In the genomic region with DNA sequence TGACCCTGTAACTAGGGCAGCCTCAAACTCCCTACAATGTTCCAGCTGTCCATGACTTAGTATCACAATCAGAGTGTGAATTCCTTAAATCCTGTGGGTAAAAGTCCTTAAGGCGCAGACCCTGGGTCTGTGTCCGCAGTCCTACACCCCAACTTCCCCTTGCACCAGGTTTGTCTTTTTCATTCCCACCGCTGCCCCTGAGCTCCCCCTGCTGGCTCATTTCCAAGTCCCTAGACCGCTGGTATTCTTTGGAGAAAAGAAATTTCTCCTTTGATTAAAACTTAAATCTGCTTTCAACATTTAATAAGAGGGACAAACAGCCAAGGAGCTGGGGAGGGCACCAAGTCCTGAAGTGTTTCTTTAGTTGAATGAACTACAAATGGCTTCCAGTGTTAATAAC, we compare ENCODE assay signal across 8 mouse cellular contexts. TPM values are rescaled to one million over a fixed set of nuclear protein-coding genes. Genes with fewer than 3 reads are reported as not detected.
DNase-seq lines count a peak whose midpoint lies in the region; ATAC-seq and TF ChIP-seq lines count a peak whose summit lies in the region.
"Had no signal": no experiment of that assay in that cellular context is flagged by ENCODE, and none has a peak within 500 bp of the region (broad histone marks: within the 10 kb centered on the region; RNA-seq: fewer than 3 reads in every experiment).

No protein-coding gene starts in this region.

- ATAC-seq in liver, embryonic 14.5 days (ENCODE audit: insufficient read depth): no peak
- ATAC-seq in liver, embryonic 12.5 days: no peak
- ATAC-seq in hindbrain, postnatal 0 days: no peak
- no peak for ATAC-seq in monocyte, adult 5-6 weeks (replicated peaks; ENCODE audit: insufficient number of reproducible peaks, low FRiP score, low TSS enrichment, poor library complexity, severe bottlenecking)

- no peaks in the 10 kb centered on the region for H3K9me3 ChIP-seq in liver, embryonic 14.5 days (ENCODE audit: control insufficient read depth, low read length)
- H3K9me3 ChIP-seq in liver, embryonic 12.5 days (replicated peaks): no peaks in the 10 kb centered on the region
- no peaks in the 10 kb centered on the region for H3K9me3 ChIP-seq in hindbrain, postnatal 0 days (ENCODE audit: low read length)

- peak; percentile 51 for TF ChIP-seq CTCF in liver, embryonic 14.5 days (IDR thresholded peaks at IDR 0.05; ENCODE audit: low read depth)
- TF ChIP-seq CTCF in hindbrain, postnatal 0 days (IDR thresholded peaks at IDR 0.05; ENCODE audit: low read depth): peak; percentile 46

- no peak overlapping the region for H3K9ac ChIP-seq in liver, embryonic 14.5 days (replicated peaks)
- no peak overlapping the region for H3K9ac ChIP-seq in liver, embryonic 12.5 days
- H3K9ac ChIP-seq in hindbrain, postnatal 0 days (replicated peaks; ENCODE audit: low read length): no peak overlapping the region

- TF ChIP-seq EP300 in liver, embryonic 14.5 days (IDR thresholded peaks at IDR 0.05; ENCODE audit: low read depth): no peak

- no peaks in the 10 kb centered on the region for H3K27me3 ChIP-seq in liver, embryonic 14.5 days (ENCODE audit: control insufficient read depth, insufficient read depth, low read length)
- 0 out of 2 replicates have a peak, but pooled peaks cover 4% of the 10 kb centered on the region for H3K27me3 ChIP-seq in liver, embryonic 12.5 days (replicated peaks)
- no peaks in the 10 kb centered on the region for H3K27me3 ChIP-seq in hindbrain, postnatal 0 days (ENCODE audit: insufficient read depth, low read length)

- DNase-seq in liver, embryonic 14.5 days (ENCODE audit: low read depth in 3 of 3, low spot score in 3 of 3): no peak
- peak; percentile 26 for DNase-seq in c-Kit-positive CD71-negative TER-119-negative erythroid progenitor cells, embryonic 14.5 days (ENCODE audit: low read depth)
- DNase-seq in hindbrain, postnatal 0 days (ENCODE audit: low spot score): no peak
- DNase-seq in spleen, postnatal 36 days (ENCODE audit: low spot score in 2 of 2): peak; percentile 59 to 60
- no peak for DNase-seq in urinary bladder, adult 2 months (ENCODE audit: low spot score)
- DNase-seq: kidney, adult 18-20 months had no signal

- H3K27ac ChIP-seq in liver, embryonic 14.5 days: no peak overlapping the region
- no peak overlapping the region for H3K27ac ChIP-seq in liver, embryonic 12.5 days
- H3K27ac ChIP-seq in hindbrain, postnatal 0 days: peak overlapping the region; percentile 41; the same call in 1 of the 2 replicates

- no peaks in the 10 kb centered on the region for H3K4me1 ChIP-seq in liver, embryonic 14.5 days (replicated peaks; ENCODE audit: control insufficient read depth in 2 of 2, insufficient read depth in 2 of 2, low read length in 1 of 2)
- no peaks in the 10 kb centered on the region for H3K4me1 ChIP-seq in liver, embryonic 12.5 days
- peaks cover 11% of the 10 kb centered on the region for H3K4me1 ChIP-seq in hindbrain, postnatal 0 days (ENCODE audit: insufficient read depth, low read length)

- no peak overlapping the region for H3K4me3 ChIP-seq in liver, embryonic 14.5 days (ENCODE audit: insufficient read depth in 1 of 2, low read depth in 2 of 2, low read length in 2 of 2)
- no peak overlapping the region for H3K4me3 ChIP-seq in liver, embryonic 12.5 days
- H3K4me3 ChIP-seq in hindbrain, postnatal 0 days (ENCODE audit: low read length): peak overlapping the region; percentile 33; the same call in 1 of the 2 replicates

- 13% methylated on average over 4 of the region's 4 CpGs for WGBS in liver, embryonic 14.5 days (ENCODE audit: insufficient replicate concordance)
- WGBS in liver, embryonic 12.5 days (ENCODE audit: insufficient replicate concordance): 28% methylated on average over 4 of the region's 4 CpGs
- 40% methylated on average over 4 of the region's 4 CpGs for WGBS in hindbrain, postnatal 0 days

- H3K4me2 ChIP-seq in liver, embryonic 14.5 days (ENCODE audit: low read depth): no peak overlapping the region
- H3K4me2 ChIP-seq in liver, embryonic 12.5 days: no peak overlapping the region
- H3K4me2 ChIP-seq in hindbrain, postnatal 0 days (ENCODE audit: low read depth, low read length): peak overlapping the region; percentile 50

- no peaks in the 10 kb centered on the region for H3K36me3 ChIP-seq in liver, embryonic 14.5 days (replicated peaks; ENCODE audit: control insufficient read depth, insufficient read depth, low read depth)
- no peaks in the 10 kb centered on the region for H3K36me3 ChIP-seq in liver, embryonic 12.5 days
- H3K36me3 ChIP-seq in hindbrain, postnatal 0 days (ENCODE audit: insufficient read depth, low read length): no peaks in the 10 kb centered on the region

RNA-seq across cellular contexts. Expression of a gene that starts 2.2 kb away (rescaled TPM):
- polyA plus RNA-seq in liver, embryonic 14.5 days (2012; rRNA removed): 0.12 TPM in 1 of 2 replicates, not detected in the other
- polyA plus RNA-seq in liver, embryonic 14.5 days (2014; fragmentation: Nextera tagmentation; extraction: Ambion mirVana): 0.18 TPM in 1 of 2 replicates, not detected in the other
- polyA plus RNA-seq in liver, embryonic 12.5 days (2016; fragmentation: Nextera tagmentation; extraction: Ambion mirVana): 0.33 TPM in 1 of 2 replicates, not detected in the other
- 213 and 218 TPM in 2 replicates for total RNA-seq in hindbrain, postnatal 0 days (2014; rRNA removed)
- polyA plus RNA-seq in hindbrain, postnatal 0 days (2015; fragmentation: Nextera tagmentation; extraction: Ambion mirVana): 753 and 804 TPM in 2 replicates
- total RNA-seq in monocyte, adult 5-6 weeks (2017): not detected in 3 replicates
- polyA plus RNA-seq in urinary bladder, adult 2 months (2012; rRNA removed): 419 and 563 TPM in 2 replicates

RNA-seq across cellular contexts. Expression of a gene that starts 26.2 kb away (rescaled TPM):
- polyA plus RNA-seq in liver, embryonic 14.5 days (2012; rRNA removed): 1.0 and 1.1 TPM in 2 replicates
- polyA plus RNA-seq in liver, embryonic 14.5 days (2014; fragmentation: Nextera tagmentation; extraction: Ambion mirVana): 1.9 TPM in 2 replicates
- polyA plus RNA-seq in liver, embryonic 12.5 days (2016; fragmentation: Nextera tagmentation; extraction: Ambion mirVana): 0.57 and 0.69 TPM in 2 replicates
- 1.3 TPM in 1 of 2 replicates, not detected in the other for total RNA-seq in hindbrain, postnatal 0 days (2014; rRNA removed)
- not detected in 2 replicates for polyA plus RNA-seq in hindbrain, postnatal 0 days (2015; fragmentation: Nextera tagmentation; extraction: Ambion mirVana)
- 0.11 to 0.29 TPM in 2 of 3 replicates, not detected in the other for total RNA-seq in monocyte, adult 5-6 weeks (2017)
- polyA plus RNA-seq in urinary bladder, adult 2 months (2012; rRNA removed): 0.06 and 0.21 TPM in 2 replicates

Comparison
In these comparisons a context has a peak if more than half of its experiments do, and no peak if none do; other contexts are left out.
1. DNase-seq: peak in c-Kit-positive CD71-negative TER-119-negative erythroid progenitor cells, embryonic 14.5 days (single experiment) and spleen, postnatal 36 days (2 of 2); none in liver, embryonic 14.5 days (0 of 3), hindbrain, postnatal 0 days (single experiment) and urinary bladder, adult 2 months (single experiment).
2. RNA of a gene that starts 2.2 kb away (polyA plus RNA-seq): 753 to 804 TPM in hindbrain, postnatal 0 days and 419 to 563 TPM in urinary bladder, adult 2 months; 0.33 TPM in liver, embryonic 12.5 days and 0.12 to 0.18 TPM in liver, embryonic 14.5 days; every median in the first group is over 100 times any median in the second.